Mouse (Mus musculus): ENCODE results near the gene Med16. TPM values are rescaled to one million over a fixed set of nuclear protein-coding genes. Genes with fewer than 3 reads are reported as not detected.

Med16 gene
- polyA plus RNA-seq, 1 experiment from 2014 or later, result 66.5 TPM

GRCm38 (mm10) chr10:79942988-79943387 lies 34.3 kb upstream of the Med16 start:
- no peaks in the 10 kb centered on the region for H3K27me3 ChIP-seq (replicated peaks)
- H3K9me3 ChIP-seq, result no peaks in the 10 kb centered on the region
- H3K4me1 ChIP-seq, result peaks cover 10% of the 10 kb centered on the region
- H3K36me3 ChIP-seq (replicated peaks), result no peaks in the 10 kb centered on the region
- H3K4me3 ChIP-seq, result no peak overlapping the region
- H3K27ac ChIP-seq, result no peak overlapping the region
- no peak overlapping the region for H3K4me2 ChIP-seq
- H3K9ac ChIP-seq, result no peak overlapping the region
- 85% methylated on average over 1 of the region's 1 CpGs for WGBS
- ATAC-seq (replicated peaks), result no peak

- H3K9me3 ChIP-seq, result no peaks in the 10 kb centered on the region
- no peak overlapping the region for H3K4me3 ChIP-seq
- ATAC-seq (replicated peaks), result no peak
These were observed 32.0 kb upstream of the Med16 start for GRCm38 (mm10) chr10:79940749-79941148.

GRCm38 (mm10) chr10:79937775-79938526 lies 29.2 kb upstream of the Med16 start:
- no peak overlapping the region for H3K4me2 ChIP-seq
- H3K27me3 ChIP-seq (replicated peaks), result no peaks in the 10 kb centered on the region
- peaks cover 26% of the 10 kb centered on the region for H3K4me1 ChIP-seq
- 49% methylated on average over 11 of the region's 11 CpGs for WGBS
- H3K9me3 ChIP-seq, result no peaks in the 10 kb centered on the region
- H3K4me3 ChIP-seq, result no peak overlapping the region
- no peak overlapping the region for H3K27ac ChIP-seq
- H3K9ac ChIP-seq, result no peak overlapping the region
- no peaks in the 10 kb centered on the region; the same call in 1 of the 2 replicates for H3K36me3 ChIP-seq (replicated peaks)
- ATAC-seq (replicated peaks), result no peak

More at GRCm38 (mm10) chr10:79940749-79941148, 32.0 kb upstream of the Med16 start:
- Histone ChIP-seq H3K4me2 (no peak overlapping the region), H3K27me3 (replicated peaks) (no peaks in the 10 kb centered on the region), H3K9ac (no peak overlapping the region), H3K27ac (no peak overlapping the region), H3K4me1 (peaks cover 16% of the 10 kb centered on the region), H3K36me3 (replicated peaks) (no peaks in the 10 kb centered on the region)
- WGBS, result 75% methylated on average over 7 of the region's 7 CpGs

- Histone ChIP-seq H3K4me1 (peaks cover 34% of the 10 kb centered on the region), H3K9me3 (no peaks in the 10 kb centered on the region), H3K9ac (no peak overlapping the region), H3K4me2 (no peak overlapping the region), H3K36me3 (replicated peaks) (no peaks in the 10 kb centered on the region; the same call in 1 of the 2 replicates), H3K27me3 (replicated peaks) (no peaks in the 10 kb centered on the region), H3K27ac (0 out of 2 replicates have a peak overlapping the region, but pooled peaks have one; percentile 12), H3K4me3 (no peak overlapping the region)
- ATAC-seq (replicated peaks), result no peak
- WGBS, result 60% methylated on average over 27 of the region's 27 CpGs
These were observed 28.3 kb upstream of the Med16 start for GRCm38 (mm10) chr10:79936911-79937441.

- H3K36me3 ChIP-seq (replicated peaks), result peaks cover 1% of the 10 kb centered on the region; the same call in 1 of the 2 replicates
- ATAC-seq (replicated peaks), result no peak
These were observed 27.7 kb upstream of the Med16 start for GRCm38 (mm10) chr10:79936284-79936910.

GRCm38 (mm10) chr10:79934794-79935569 lies 26.3 kb upstream of the Med16 start:
- WGBS, result 90% methylated on average over 16 of the region's 16 CpGs
- Histone ChIP-seq H3K27ac (0 out of 2 replicates have a peak overlapping the region, but pooled peaks have one; percentile 14), H3K27me3 (replicated peaks) (no peaks in the 10 kb centered on the region), H3K9ac (no peak overlapping the region), H3K4me1 (peaks cover 34% of the 10 kb centered on the region), H3K4me3 (no peak overlapping the region), H3K9me3 (no peaks in the 10 kb centered on the region), H3K4me2 (no peak overlapping the region), H3K36me3 (replicated peaks) (peaks cover 6% of the 10 kb centered on the region; the same call in 1 of the 2 replicates)
- ATAC-seq (replicated peaks), result no peak

More at GRCm38 (mm10) chr10:79936284-79936910, 27.7 kb upstream of the Med16 start:
- no peaks in the 10 kb centered on the region for H3K9me3 ChIP-seq
- peaks cover 34% of the 10 kb centered on the region for H3K4me1 ChIP-seq
- no peak overlapping the region for H3K4me2 ChIP-seq
- H3K27me3 ChIP-seq (replicated peaks), result no peaks in the 10 kb centered on the region
- H3K9ac ChIP-seq, result no peak overlapping the region
- no peak overlapping the region for H3K4me3 ChIP-seq
- WGBS, result 73% methylated on average over 10 of the region's 10 CpGs
- H3K27ac ChIP-seq, result 0 out of 2 replicates have a peak overlapping the region, but pooled peaks have one; percentile 12

GRCm38 (mm10) chr10:79934272-79934721 lies 25.6 kb upstream of the Med16 start:
- Histone ChIP-seq H3K4me1 (peaks cover 41% of the 10 kb centered on the region), H3K9me3 (no peaks in the 10 kb centered on the region), H3K4me3 (no peak overlapping the region), H3K27ac (0 out of 2 replicates have a peak overlapping the region, but pooled peaks have one; percentile 42), H3K9ac (no peak overlapping the region), H3K4me2 (no peak overlapping the region), H3K36me3 (replicated peaks) (peaks cover 6% of the 10 kb centered on the region; the same call in 1 of the 2 replicates), H3K27me3 (replicated peaks) (no peaks in the 10 kb centered on the region)
- ATAC-seq (replicated peaks), result peak; percentile 20; the same call in 1 of the 2 replicates
- WGBS, result 71% methylated on average over 13 of the region's 13 CpGs

GRCm38 (mm10) chr10:79933861-79934260 lies 25.1 kb upstream of the Med16 start:
- H3K27me3 ChIP-seq (replicated peaks), result no peaks in the 10 kb centered on the region
- no peaks in the 10 kb centered on the region for H3K9me3 ChIP-seq
- no peak overlapping the region for H3K9ac ChIP-seq
- 36% methylated on average over 6 of the region's 6 CpGs for WGBS
- no peak overlapping the region for H3K4me3 ChIP-seq
- H3K4me2 ChIP-seq, result no peak overlapping the region
- peaks cover 45% of the 10 kb centered on the region for H3K4me1 ChIP-seq
- peak overlapping the region; percentile 42; the same call in 1 of the 2 replicates for H3K27ac ChIP-seq
- peaks cover 6% of the 10 kb centered on the region; the same call in 1 of the 2 replicates for H3K36me3 ChIP-seq (replicated peaks)
- no peak for ATAC-seq (replicated peaks)

GRCm38 (mm10) chr10:79933145-79933679 lies 24.5 kb upstream of the Med16 start:
- no peaks in the 10 kb centered on the region for H3K9me3 ChIP-seq
- no peaks in the 10 kb centered on the region for H3K27me3 ChIP-seq (replicated peaks)
- WGBS, result 69% methylated on average over 9 of the region's 9 CpGs
- no peak overlapping the region for H3K4me3 ChIP-seq
- H3K4me1 ChIP-seq, result peaks cover 50% of the 10 kb centered on the region
- H3K36me3 ChIP-seq (replicated peaks), result peaks cover 6% of the 10 kb centered on the region; the same call in 1 of the 2 replicates
- H3K9ac ChIP-seq, result no peak overlapping the region
- no peak for ATAC-seq (replicated peaks)
- 0 out of 2 replicates have a peak overlapping the region, but pooled peaks have one; percentile 2 for H3K4me2 ChIP-seq
- peak overlapping the region; percentile 42; the same call in 1 of the 2 replicates for H3K27ac ChIP-seq

- Histone ChIP-seq H3K9ac (no peak overlapping the region), H3K27ac (peak overlapping the region; percentile 39; the same call in 1 of the 2 replicates), H3K4me1 (peaks cover 50% of the 10 kb centered on the region), H3K9me3 (no peaks in the 10 kb centered on the region), H3K4me2 (no peak overlapping the region), H3K27me3 (replicated peaks) (no peaks in the 10 kb centered on the region), H3K36me3 (replicated peaks) (peaks cover 6% of the 10 kb centered on the region; the same call in 1 of the 2 replicates), H3K4me3 (no peak overlapping the region)
- WGBS, result 27% methylated on average over 8 of the region's 8 CpGs
- no peak for ATAC-seq (replicated peaks)
These were observed 24.0 kb upstream of the Med16 start for GRCm38 (mm10) chr10:79932736-79933135.

GRCm38 (mm10) chr10:79931797-79932196 lies 23.1 kb upstream of the Med16 start:
- no peak for ATAC-seq (replicated peaks)
- Histone ChIP-seq H3K4me3 (no peak overlapping the region), H3K36me3 (replicated peaks) (peaks cover 6% of the 10 kb centered on the region; the same call in 1 of the 2 replicates), H3K4me2 (no peak overlapping the region), H3K27ac (no peak overlapping the region), H3K9me3 (no peaks in the 10 kb centered on the region), H3K9ac (no peak overlapping the region), H3K27me3 (replicated peaks) (no peaks in the 10 kb centered on the region), H3K4me1 (peaks cover 43% of the 10 kb centered on the region)
- WGBS, result 83% methylated on average over 9 of the region's 9 CpGs
